Mouse (Mus musculus) embryonic facial prominence, embryonic 15.5 days (tissue): ENCODE results near the gene Tapbp. TPM values are rescaled to one million over a fixed set of nuclear protein-coding genes. Genes with fewer than 3 reads are reported as not detected.
"Not testable (repeated sequence)": the region's sequence is repeated elsewhere in the genome, so short reads cannot be mapped to it uniquely, and the experiment has no call there.

Experiments used
- ATAC-seq: fragments of 200-750 bp; cut with Nextera tagmentation; 2 replicates; pipeline ENCODE4 v1.8.0; 2017; ENCODE audit warnings: low read depth, moderate TSS enrichment; ENCODE audit not compliant: insufficient number of reproducible peaks, low FRiP score, low TSS enrichment
- H3K27ac ChIP-seq: fragments of 300-500 bp; sonication (generic); replicated peaks from 2 replicates; pipeline ENCODE4 v1.5.1; 2015; ENCODE audit warnings: mild to moderate bottlenecking, inconsistent platforms
- H3K27me3 ChIP-seq: fragments of 300-500 bp; sonication (generic); 2 replicates; pipeline ENCODE4 v1.6.1; 2015; ENCODE audit warnings: inconsistent platforms
- H3K36me3 ChIP-seq: fragments of 300-500 bp; sonication (generic); 2 replicates; pipeline ENCODE4 v1.6.1; 2015; ENCODE audit warnings: mild to moderate bottlenecking, inconsistent platforms
- H3K4me1 ChIP-seq: fragments of 300-500 bp; sonication (generic); 2 replicates; pipeline ENCODE4 v1.6.1; 2015; ENCODE audit warnings: inconsistent platforms
- H3K4me2 ChIP-seq: fragments of 300-500 bp; sonication (generic); replicated peaks from 2 replicates; pipeline ENCODE4 v1.6.1; 2015; ENCODE audit warnings: mild to moderate bottlenecking, inconsistent platforms
- H3K4me3 ChIP-seq: fragments of 300-500 bp; sonication (generic); replicated peaks from 2 replicates; pipeline ENCODE4 v1.5.1; 2015; ENCODE audit warnings: mild to moderate bottlenecking, inconsistent platforms
- H3K9ac ChIP-seq: fragments of 300-500 bp; sonication (generic); 2 replicates; pipeline ENCODE4 v1.6.1; 2015; ENCODE audit warnings: inconsistent platforms
- H3K9me3 ChIP-seq: fragments of 300-500 bp; sonication (generic); replicated peaks from 2 replicates; pipeline ENCODE4 v1.6.1; 2016; ENCODE audit warnings: inconsistent platforms
- WGBS: fragments of 180-500 bp; shearing (Covaris S2); methylation state at CpG from one replicate; pipeline ENCODE4 v1.1.7; 2015; 5-methylcytosine and 5-hydroxymethylcytosine counted together
- polyA plus RNA-seq: library from polyadenylated mRNA; unstranded; fragments of >200 nt; fragmentation: Nextera tagmentation; extraction: Ambion mirVana; gene quantifications from 2 replicates; pipeline ENCODE4 v1.2.1, GENCODE M21; 2015

The Tapbp gene
- 40.2 and 49.3 TPM in 2 replicates for polyA plus RNA-seq

GRCm38 (mm10) chr17:33915671-33916250 lies at the start of gene Tapbp, which contains the start of gene Zbtb22:
TSS of gene Tapbp (plus strand) at chr17:33915899.
TSS of gene Zbtb22 (plus strand) at chr17:33915904.
- Histone ChIP-seq H3K4me1 (peaks cover 47% of the 10 kb centered on the region), H3K27me3 (no peaks in the 10 kb centered on the region), H3K9me3 (no peaks in the 10 kb centered on the region), H3K27ac (peak within 1 kb of the TSS; percentile 78), H3K9ac (peak within 1 kb of the TSS; percentile 35), H3K4me3 (peak within 1 kb of the TSS; percentile 57), H3K36me3 (peaks cover 48% of the 10 kb centered on the region), H3K4me2 (peak within 1 kb of the TSS; percentile 68)
- peak; percentile 89 for ATAC-seq
- WGBS: under 1% methylated on average over 34 of the region's 34 CpGs

GRCm38 (mm10) chr17:33873537-33873936 lies 42.2 kb upstream of the Tapbp start, which contains the start of gene Gm7029:
TSS of gene Gm7029 (plus strand) at chr17:33873837.
- H3K9ac ChIP-seq, ATAC-seq, H3K27ac ChIP-seq, H3K27me3 ChIP-seq, H3K4me1 ChIP-seq, H3K4me3 ChIP-seq, H3K4me2 ChIP-seq, H3K9me3 ChIP-seq: not testable (repeated sequence)
- H3K36me3 ChIP-seq: peaks cover 22% of the 10 kb centered on the region; the same call in 1 of the 2 replicates
- 90% methylated on average over 4 of the region's 12 CpGs for WGBS

- no peaks in the 10 kb centered on the region for H3K9me3 ChIP-seq
- H3K4me3 ChIP-seq: no peak overlapping the region
- no peak overlapping the region for H3K27ac ChIP-seq
- WGBS: 85% methylated on average over 9 of the region's 11 CpGs
- no peaks in the 10 kb centered on the region for H3K4me1 ChIP-seq
- H3K36me3 ChIP-seq: peaks cover 27% of the 10 kb centered on the region
- no peak overlapping the region for H3K4me2 ChIP-seq
- H3K9ac ChIP-seq: no peak overlapping the region
- no peak for ATAC-seq
- no peaks in the 10 kb centered on the region for H3K27me3 ChIP-seq
Measured at GRCm38 (mm10) chr17:33874411-33874810, 41.3 kb upstream of the Tapbp start.

- 85% methylated on average over 5 of the region's 5 CpGs for WGBS
- not testable (repeated sequence) for H3K9me3 ChIP-seq, H3K27me3 ChIP-seq, H3K4me1 ChIP-seq, ATAC-seq, H3K9ac ChIP-seq, H3K27ac ChIP-seq, H3K4me3 ChIP-seq, H3K4me2 ChIP-seq
- peaks cover 34% of the 10 kb centered on the region for H3K36me3 ChIP-seq
Measured at GRCm38 (mm10) chr17:33875797-33876196, 39.9 kb upstream of the Tapbp start.

- not testable (repeated sequence) for H3K9ac ChIP-seq, H3K4me3 ChIP-seq, H3K4me2 ChIP-seq, H3K27ac ChIP-seq, ATAC-seq, H3K9me3 ChIP-seq, H3K4me1 ChIP-seq, H3K27me3 ChIP-seq
- peaks cover 20% of the 10 kb centered on the region for H3K36me3 ChIP-seq
- 94% methylated on average over 10 of the region's 11 CpGs for WGBS
Measured at GRCm38 (mm10) chr17:33884320-33884719, 31.4 kb upstream of the Tapbp start.

- not testable (repeated sequence) for H3K27ac ChIP-seq, H3K4me2 ChIP-seq, H3K36me3 ChIP-seq, H3K9me3 ChIP-seq, H3K4me3 ChIP-seq, H3K27me3 ChIP-seq, ATAC-seq, H3K9ac ChIP-seq
- WGBS: 67% methylated on average over 2 of the region's 2 CpGs
- H3K4me1 ChIP-seq: peaks cover 12% of the 10 kb centered on the region
Measured at GRCm38 (mm10) chr17:33887802-33888201, 27.9 kb upstream of the Tapbp start.

GRCm38 (mm10) chr17:33888230-33888629 lies 27.5 kb upstream of the Tapbp start:
- not testable (repeated sequence) for ATAC-seq, H3K9me3 ChIP-seq, H3K36me3 ChIP-seq, H3K27ac ChIP-seq, H3K4me2 ChIP-seq, H3K27me3 ChIP-seq, H3K9ac ChIP-seq
- Histone ChIP-seq H3K4me3 (0 out of 2 replicates have a peak overlapping the region, but pooled peaks have one; percentile 66), H3K4me1 (peaks cover 12% of the 10 kb centered on the region)

- H3K36me3 ChIP-seq, H3K27ac ChIP-seq, H3K27me3 ChIP-seq, H3K9me3 ChIP-seq, ATAC-seq: not testable (repeated sequence)
- peak overlapping the region; percentile 73 for H3K4me2 ChIP-seq
- H3K4me3 ChIP-seq: peak overlapping the region; percentile 66
- H3K9ac ChIP-seq: peak overlapping the region; percentile 53
- WGBS: under 1% methylated on average over 43 of the region's 44 CpGs
- peaks cover 12% of the 10 kb centered on the region for H3K4me1 ChIP-seq
Measured at GRCm38 (mm10) chr17:33889941-33890532, 25.7 kb upstream of the Tapbp start.

- under 1% methylated on average over 49 of the region's 49 CpGs for WGBS
Measured at GRCm38 (mm10) chr17:33890533-33891059, 25.1 kb upstream of the Tapbp start, which contains the start of gene Kifc1. TSS of gene Kifc1 (minus strand) at chr17:33890661.

GRCm38 (mm10) chr17:33891357-33891756 lies 24.3 kb upstream of the Tapbp start:
- Histone ChIP-seq H3K4me1 (peaks cover 12% of the 10 kb centered on the region), H3K4me3 (no peak overlapping the region), H3K4me2 (no peak overlapping the region), H3K27me3 (no peaks in the 10 kb centered on the region), H3K9ac (no peak overlapping the region), H3K27ac (no peak overlapping the region), H3K36me3 (no peaks in the 10 kb centered on the region), H3K9me3 (no peaks in the 10 kb centered on the region)
- WGBS: 50% methylated on average over 2 of the region's 2 CpGs
- no peak for ATAC-seq

More at GRCm38 (mm10) chr17:33890533-33891059, 25.1 kb upstream of the Tapbp start, which contains the start of gene Kifc1:
- Histone ChIP-seq H3K9me3 (no peaks in the 10 kb centered on the region), H3K4me2 (peak within 1 kb of the TSS; percentile 73), H3K4me1 (peaks cover 12% of the 10 kb centered on the region), H3K27ac (no peak within 1 kb of the TSS; the same call in 1 of the 2 replicates), H3K4me3 (peak within 1 kb of the TSS; percentile 66), H3K9ac (peak within 1 kb of the TSS; percentile 53), H3K36me3 (no peaks in the 10 kb centered on the region), H3K27me3 (no peaks in the 10 kb centered on the region)
- ATAC-seq: peak; percentile 100

GRCm38 (mm10) chr17:33891892-33892291 lies 23.8 kb upstream of the Tapbp start:
- not testable (repeated sequence) for ATAC-seq
- WGBS: 69% methylated on average over 6 of the region's 6 CpGs
- peaks cover 12% of the 10 kb centered on the region for H3K4me1 ChIP-seq

More at GRCm38 (mm10) chr17:33891892-33892291, 23.8 kb upstream of the Tapbp start:
- H3K4me2 ChIP-seq, H3K27me3 ChIP-seq, H3K9ac ChIP-seq, H3K9me3 ChIP-seq, H3K4me3 ChIP-seq, H3K27ac ChIP-seq, H3K36me3 ChIP-seq: not testable (repeated sequence)
